Mouse (Mus musculus) kidney, adult 2 months (tissue): ENCODE data around the gene Nnat. TPM values are rescaled to one million over a fixed set of nuclear protein-coding genes. Genes with fewer than 3 reads are reported as not detected.

Experiments used
- DNase-seq: peaks from one replicate; pipeline ENCODE4 v3.0.0; 2021
- H3K27ac ChIP-seq: fragments of 200-500 bp; 2 replicates; pipeline ENCODE4 v1.5.1; 2012; ENCODE audit warnings: low read depth, low read length, control low read depth, inconsistent platforms; ENCODE audit not compliant: insufficient read depth
- H3K27me3 ChIP-seq: fragments of 200-500 bp; replicated peaks from 2 replicates; pipeline ENCODE4 v1.6.1; 2012; ENCODE audit warnings: mild to moderate bottlenecking, moderate library complexity, low read length, inconsistent platforms; ENCODE audit not compliant: control insufficient read depth, insufficient read depth
- H3K36me3 ChIP-seq: fragments of 200-500 bp; 2 replicates; pipeline ENCODE4 v1.6.1; 2012; ENCODE audit warnings: mild to moderate bottlenecking, moderate library complexity, low read length, inconsistent platforms; ENCODE audit not compliant: control insufficient read depth, insufficient read depth
- H3K4me1 ChIP-seq: fragments of 200-500 bp; 2 replicates; pipeline ENCODE4 v1.6.1; 2011; ENCODE audit warnings: low read length; ENCODE audit not compliant: control insufficient read depth, insufficient read depth
- H3K4me3 ChIP-seq: fragments of 200-500 bp; 2 replicates; pipeline ENCODE4 v1.5.1; 2011; ENCODE audit warnings: mild to moderate bottlenecking, low read depth, low read length, control low read depth; ENCODE audit not compliant: insufficient read depth
- CTCF ChIP-seq: fragments of 200-500 bp; conservative IDR thresholded peaks from 2 replicates; pipeline ENCODE4 v1.5.1; 2011; ENCODE audit warnings: low read depth, mild to moderate bottlenecking, control low read depth, low read length, moderate library complexity, mixed read lengths; ENCODE audit not compliant: insufficient read depth, insufficient read length
- POLR2A ChIP-seq: fragments of 200-500 bp; IDR thresholded peaks from one replicate; pipeline ENCODE4 v1.6.1; 2011; ENCODE audit warnings: low read depth, low read length, control low read depth
- WGBS: fragments of 180-500 bp; shearing (Covaris S2); methylation state at CpG from one replicate; pipeline ENCODE4 v1.1.7; 2018; 5-methylcytosine and 5-hydroxymethylcytosine counted together
- polyA plus RNA-seq: library from polyadenylated mRNA; depleted of rRNA; stranded (reverse); fragments of >200 nt; gene quantifications from 2 replicates; pipeline ENCODE4 v1.2.3, GENCODE M21; 2012

Nnat gene
- polyA plus RNA-seq, 1 experiment, result 1.9 TPM

DNA sequence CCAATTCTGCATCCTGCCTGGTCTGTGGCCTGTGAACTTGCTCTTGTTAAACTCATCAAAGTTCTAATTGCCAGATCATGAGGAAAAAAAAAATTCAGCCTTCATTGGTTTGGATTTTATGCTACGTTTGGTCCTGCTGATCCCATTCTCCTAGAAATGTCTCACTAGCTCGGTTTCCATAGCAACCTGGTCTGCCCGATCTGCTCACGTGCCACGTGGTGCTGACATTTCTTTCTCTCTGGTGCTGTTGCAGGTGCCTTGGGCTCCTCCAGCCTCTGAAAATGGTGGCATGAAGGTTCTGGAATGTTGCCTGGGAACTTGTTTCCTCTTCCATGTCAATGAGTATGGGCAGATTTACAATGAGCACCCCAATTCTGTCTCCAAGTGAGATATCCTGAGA is 39.4 kb upstream of the Nnat start:
- no peak overlapping the region for H3K4me3 ChIP-seq
- no peak overlapping the region for H3K27ac ChIP-seq
- 33% methylated on average over 5 of the region's 5 CpGs for WGBS
- TF ChIP-seq POLR2A (no peak), CTCF (no peak)
- no peaks in the 10 kb centered on the region for H3K4me1 ChIP-seq
- DNase-seq, result no peak
- no peaks in the 10 kb centered on the region for H3K27me3 ChIP-seq
- H3K36me3 ChIP-seq, result no peaks in the 10 kb centered on the region

- no peak overlapping the region for H3K27ac ChIP-seq
- 79% methylated on average over 3 of the region's 3 CpGs for WGBS
- no peaks in the 10 kb centered on the region for H3K4me1 ChIP-seq
- no peaks in the 10 kb centered on the region for H3K27me3 ChIP-seq
- TF ChIP-seq CTCF, result no peak
- no peak for TF ChIP-seq POLR2A
- H3K4me3 ChIP-seq, result no peak overlapping the region
- H3K36me3 ChIP-seq, result no peaks in the 10 kb centered on the region
- DNase-seq, result no peak
These were observed 37.3 kb upstream of the Nnat start for GRCm38 (mm10) chr2:157522556-157522955.

DNA sequence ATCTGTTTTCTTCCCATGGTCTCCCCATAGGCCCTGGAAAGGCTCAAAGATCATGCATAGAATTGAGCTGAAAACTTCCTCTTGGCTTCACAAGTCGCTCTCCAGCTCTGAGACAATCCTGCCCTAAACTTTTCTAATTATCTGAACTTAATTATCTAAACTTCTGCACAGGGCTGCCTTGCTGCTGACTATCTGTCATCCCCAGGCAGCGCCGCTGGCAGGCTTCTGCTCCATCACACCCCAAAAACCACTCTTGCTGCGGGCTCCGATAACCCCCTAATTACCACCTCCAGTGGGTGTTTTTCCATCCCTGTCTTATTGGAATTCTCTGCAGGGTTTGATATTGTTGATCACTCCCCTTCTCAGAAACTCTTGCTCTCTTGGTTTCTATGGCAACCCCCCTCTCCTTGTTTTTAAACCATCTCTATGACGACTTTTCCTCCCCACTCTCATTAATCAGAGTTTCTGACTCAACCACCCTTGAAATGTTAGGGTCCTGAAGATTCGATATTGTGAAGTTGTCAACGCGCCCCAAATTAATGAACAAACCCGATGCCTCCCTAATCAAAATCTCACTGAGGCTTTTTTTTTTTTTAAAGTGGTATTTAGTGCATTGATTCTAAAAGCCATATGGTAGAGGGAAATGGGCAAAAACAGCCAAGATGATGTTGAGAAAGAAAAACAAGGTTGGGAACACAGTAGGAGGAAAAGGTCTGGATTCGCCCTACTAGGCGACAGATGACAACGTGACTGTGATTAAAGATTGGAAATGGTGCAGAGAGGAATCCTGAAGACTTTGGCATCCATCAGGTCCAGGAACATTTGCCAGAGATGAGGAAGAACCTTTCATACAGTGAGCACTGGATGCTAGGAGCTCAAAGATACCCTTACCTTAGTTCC is 29.6 kb upstream of the Nnat start:
- H3K36me3 ChIP-seq, result no peaks in the 10 kb centered on the region
- H3K27me3 ChIP-seq, result no peaks in the 10 kb centered on the region
- DNase-seq, result no peak
- TF ChIP-seq CTCF (no peak), POLR2A (no peak)
- no peaks in the 10 kb centered on the region for H3K4me1 ChIP-seq
- no peak overlapping the region for H3K4me3 ChIP-seq
- WGBS, result 57% methylated on average over 13 of the region's 13 CpGs
- H3K27ac ChIP-seq, result no peak overlapping the region

- 50% methylated on average over 8 of the region's 8 CpGs for WGBS
- DNase-seq, result no peak
- no peak for TF ChIP-seq CTCF
- no peak for TF ChIP-seq POLR2A
- no peaks in the 10 kb centered on the region for H3K36me3 ChIP-seq
- H3K27me3 ChIP-seq, result no peaks in the 10 kb centered on the region
- H3K27ac ChIP-seq, result no peak overlapping the region
- H3K4me1 ChIP-seq, result no peaks in the 10 kb centered on the region
- no peak overlapping the region for H3K4me3 ChIP-seq
These were observed 28.0 kb upstream of the Nnat start for GRCm38 (mm10) chr2:157531681-157532426.

- whole genome bisulfite sequencing, result 94% methylated on average over 4 of the region's 4 CpGs
- no peak overlapping the region for H3K27ac ChIP-seq
- no peak for DNase-seq
- TF ChIP-seq POLR2A, result no peak
- no peak for TF ChIP-seq CTCF
- H3K27me3 ChIP-seq, result no peaks in the 10 kb centered on the region
- no peak overlapping the region for H3K4me3 ChIP-seq
- H3K36me3 ChIP-seq, result no peaks in the 10 kb centered on the region
- H3K4me1 ChIP-seq, result no peaks in the 10 kb centered on the region
These were observed 25.7 kb upstream of the Nnat start for GRCm38 (mm10) chr2:157534163-157534562.

GRCm38 (mm10) chr2:157536476-157537081 is 23.3 kb upstream of the Nnat start:
- H3K27ac ChIP-seq, result no peak overlapping the region
- H3K36me3 ChIP-seq, result no peaks in the 10 kb centered on the region
- TF ChIP-seq POLR2A (no peak), CTCF (no peak)
- WGBS, result 39% methylated on average over 7 of the region's 7 CpGs
- no peaks in the 10 kb centered on the region for H3K4me1 ChIP-seq
- no peaks in the 10 kb centered on the region for H3K27me3 ChIP-seq
- DNase-seq, result no peak
- H3K4me3 ChIP-seq, result no peak overlapping the region

GRCm38 (mm10) chr2:157537118-157537517 is 22.8 kb upstream of the Nnat start:
- H3K27ac ChIP-seq, result no peak overlapping the region
- H3K27me3 ChIP-seq, result no peaks in the 10 kb centered on the region
- H3K36me3 ChIP-seq, result no peaks in the 10 kb centered on the region
- no peak overlapping the region for H3K4me3 ChIP-seq
- no peaks in the 10 kb centered on the region for H3K4me1 ChIP-seq
- TF ChIP-seq POLR2A (no peak), CTCF (no peak)
- DNase-seq, result no peak
- 35% methylated on average over 7 of the region's 7 CpGs for WGBS
